Mouse (Mus musculus): Measurements from ENCODE around the gene Jak1. TPM values are rescaled to one million over a fixed set of nuclear protein-coding genes. Genes with fewer than 3 reads are reported as not detected.

Jak1 gene
- polyA plus RNA-seq (2017; shearing (Covaris generic)): 632 TPM

GRCm38 (mm10) chr4:101264741-101265513 lies at the start of gene Jak1:
Gene Jak1 (minus strand): TSS chr4:101265282.

Other genes starting within 250 kb of the Jak1 start
- not detected for gene Gm10577, start 244.6 kb downstream of the Jak1 start, polyA plus RNA-seq (2017; shearing (Covaris generic))
- gene Raver2, start 196.3 kb downstream of the Jak1 start, polyA plus RNA-seq (2017; shearing (Covaris generic)): 2.8 TPM
- gene Ak4, start 154.0 kb upstream of the Jak1 start, polyA plus RNA-seq (2017; shearing (Covaris generic)): 0.20 TPM
- 0.83 TPM for gene Dnajc6, start 231.4 kb upstream of the Jak1 start, polyA plus RNA-seq (2017; shearing (Covaris generic))

Data from CD4-positive, CD25-positive, alpha-beta regulatory T cell (primary cell).